Mouse (Mus musculus) ES-E14 (cell line): ENCODE results near the gene Wars.

Source experiments
- MAFK ChIP-seq: IDR thresholded peaks from 2 replicates; pipeline ENCODE4 v1.6.1; 2014; ENCODE audit warnings: mild to moderate bottlenecking, low read depth, low read length, inconsistent platforms; ENCODE audit not compliant: insufficient read depth
- ZC3H11A ChIP-seq: IDR thresholded peaks from 2 replicates; pipeline ENCODE4 v1.6.1; 2012; ENCODE audit warnings: low read depth, mild to moderate bottlenecking, inconsistent platforms, low read length, borderline replicate concordance

GRCm38 (mm10) chr12:108934231-108934630, 40.3 kb upstream of the Wars start:
- TF ChIP-seq MAFK (no peak), ZC3H11A (no peak)
